Mouse (Mus musculus): Measurements from ENCODE around the gene Prpf19.

GRCm38 (mm10) chr19:10930641-10931040, 35.6 kb downstream of the Prpf19 start:
- no peak for TF ChIP-seq POLR2A (IDR thresholded peaks at IDR 0.05; ENCODE audit: low read depth, low read length)
- TF ChIP-seq CTCF (IDR thresholded peaks at IDR 0.05; ENCODE audit: borderline replicate concordance, insufficient read depth, low read length): no peak

Measured in embryonic fibroblast, embryonic 13.5 days (primary cell).